Mouse (Mus musculus) erythroblast, embryonic 14.5 days (primary cell): Measurements from ENCODE around the gene Gm20481. TPM values are rescaled to one million over a fixed set of nuclear protein-coding genes. Genes with fewer than 3 reads are reported as not detected.
"Not testable (repeated sequence)": the region's sequence is repeated elsewhere in the genome, so short reads cannot be mapped to it uniquely, and the experiment has no call there.

Experiments used
- H3K27me3 ChIP-seq: 2 replicates; pipeline ENCODE4 v1.6.1; 2012; ENCODE audit warnings: inconsistent platforms; ENCODE audit not compliant: control insufficient read depth
- H3K36me3 ChIP-seq: 2 replicates; pipeline ENCODE4 v1.6.1; 2012; ENCODE audit warnings: mild to moderate bottlenecking, inconsistent platforms; ENCODE audit not compliant: control insufficient read depth
- H3K4me1 ChIP-seq: 2 replicates; pipeline ENCODE4 v1.6.1; 2012; ENCODE audit warnings: inconsistent platforms; ENCODE audit not compliant: control insufficient read depth
- H3K4me3 ChIP-seq: replicated peaks from 2 replicates; pipeline ENCODE3; 2012; ENCODE audit warnings: moderate library complexity, mild to moderate bottlenecking, inconsistent platforms
- H3K9me3 ChIP-seq: 2 replicates; pipeline ENCODE4 v1.6.1; 2012; ENCODE audit warnings: low read length, inconsistent platforms, mixed read lengths; ENCODE audit not compliant: control insufficient read depth
- GATA1 ChIP-seq: IDR thresholded peaks from 2 replicates; pipeline ENCODE4 v1.6.1; 2012; ENCODE audit warnings: low read length, inconsistent platforms, mixed read lengths
- TAL1 ChIP-seq: IDR thresholded peaks from 3 replicates; pipeline ENCODE4 v1.6.1; 2012; ENCODE audit warnings: low read length, inconsistent platforms, mixed read lengths
- polyA plus RNA-seq: library from polyadenylated mRNA; stranded (reverse); fragments of >175 nt; gene quantifications from 2 replicates; pipeline ENCODE4 v1.2.3, GENCODE M21; 2012

Gm20481 gene
- polyA plus RNA-seq, 1 experiment = not detected

DNA sequence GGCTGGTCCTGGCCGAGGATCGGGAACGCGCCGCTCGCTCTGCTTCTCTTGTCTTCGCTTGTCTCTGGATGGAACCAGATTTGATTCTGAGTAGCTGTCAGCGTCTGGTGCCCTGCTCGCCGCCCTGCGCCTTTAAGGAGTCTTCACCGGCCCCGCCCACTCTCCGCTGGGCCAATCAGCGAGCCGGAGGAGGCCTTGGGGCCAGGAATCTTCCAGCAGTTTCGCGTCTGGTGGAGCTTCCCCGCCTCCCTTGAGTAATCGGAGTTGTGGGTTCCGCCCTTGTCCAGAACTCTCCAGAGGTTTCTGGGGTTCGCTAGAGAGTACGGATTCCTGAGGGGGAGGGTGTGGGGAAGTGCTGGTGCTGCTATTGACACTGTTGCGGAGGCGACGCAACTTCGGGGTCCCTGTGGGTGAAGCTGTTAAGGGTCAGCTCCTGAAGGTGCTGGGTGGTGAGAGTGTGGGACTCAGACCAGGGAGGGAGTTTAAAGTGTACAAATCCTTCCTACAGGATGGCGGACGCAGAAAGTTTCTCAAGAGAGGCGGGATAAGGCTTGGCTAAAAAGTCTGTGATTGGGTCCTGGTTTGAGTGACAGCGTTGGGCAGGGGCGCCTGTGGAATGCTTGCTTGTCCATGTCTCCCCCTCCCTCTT lies 10.5 kb upstream of the Gm20481 start, which contains the start of gene Hspa1b:
Gene Hspa1b (minus strand): TSS at position 109 of the 649 bp plus-strand sequence.
- H3K4me1 ChIP-seq = peaks cover 12% of the 10 kb centered on the region
- peak within 1 kb of the TSS; percentile 56 for H3K4me3 ChIP-seq
- not testable (repeated sequence) for H3K36me3 ChIP-seq, H3K9me3 ChIP-seq
- H3K27me3 ChIP-seq = peaks cover 77% of the 10 kb centered on the region

DNA sequence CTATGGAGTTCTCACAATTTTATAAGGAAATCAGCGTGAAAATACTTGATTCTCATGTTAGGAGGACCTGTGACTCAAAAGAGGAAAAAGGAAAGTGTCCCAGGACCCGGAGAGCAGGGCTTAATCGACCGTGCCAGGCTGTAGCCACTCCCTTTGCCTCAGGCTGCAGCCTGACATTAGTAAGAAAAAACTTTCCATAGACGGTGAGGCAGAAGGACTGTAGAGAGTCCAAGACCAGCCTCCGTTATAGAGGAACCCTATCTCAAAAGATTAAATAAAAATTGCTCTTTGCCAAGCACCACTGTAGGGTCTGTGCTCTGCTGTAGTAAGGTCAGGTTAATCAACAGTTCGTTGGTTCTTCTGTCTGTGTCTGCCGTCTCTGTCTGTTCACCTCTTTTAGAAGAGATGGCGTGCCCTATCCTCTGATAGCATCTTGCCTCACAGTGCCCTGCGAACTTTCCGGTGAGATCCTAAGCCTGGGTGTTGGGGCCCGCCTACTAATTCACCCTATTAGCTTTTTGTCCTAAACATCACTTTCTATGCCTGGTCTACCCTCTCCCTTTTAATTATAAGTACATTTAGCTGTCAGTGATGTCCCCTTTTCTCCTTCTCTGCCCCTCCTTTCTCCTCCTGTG lies 9.7 kb upstream of the Gm20481 start:
- peaks cover 84% of the 10 kb centered on the region for H3K27me3 ChIP-seq

DNA sequence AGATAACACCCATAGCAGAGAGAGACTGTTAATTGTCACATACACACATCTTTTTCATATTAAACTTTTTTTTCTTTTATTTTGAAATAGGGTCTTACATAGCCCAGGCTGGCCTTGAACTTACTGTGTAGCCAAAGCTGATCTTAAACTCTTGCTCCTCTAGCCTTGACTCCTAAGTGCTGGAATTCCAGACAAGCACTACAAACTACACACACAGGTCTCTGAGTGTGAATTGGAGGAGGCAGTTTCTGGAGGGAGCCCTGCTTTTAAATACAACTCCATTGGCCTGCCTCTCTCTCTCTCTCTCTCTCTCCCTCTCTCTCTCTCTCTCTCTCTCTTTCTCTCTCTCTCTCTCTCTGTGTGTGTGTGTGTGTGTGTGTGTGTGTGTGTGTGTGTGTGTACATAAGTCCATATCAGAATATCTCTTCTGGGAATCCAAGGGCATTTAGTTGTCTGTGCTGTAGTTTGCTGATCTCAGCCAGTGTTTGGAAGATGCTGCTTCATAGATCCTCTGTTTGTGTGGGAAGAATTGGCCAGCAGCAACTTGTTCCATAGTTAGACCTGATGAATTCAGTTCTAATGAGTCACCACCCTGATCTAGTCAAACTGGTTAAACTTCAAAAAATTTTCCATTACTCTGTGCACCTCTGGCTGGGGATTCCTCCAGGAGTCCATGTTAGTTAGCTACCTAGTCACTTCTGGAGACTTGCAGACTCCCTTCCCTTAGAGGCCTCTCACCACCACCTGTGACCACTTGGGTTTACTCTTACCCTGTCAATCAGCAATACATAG lies 8.8 kb upstream of the Gm20481 start:
- TF ChIP-seq TAL1 (no peak), GATA1 (no peak)
- H3K4me3 ChIP-seq = no peak overlapping the region
- peaks cover 2% of the 10 kb centered on the region; the same call in 1 of the 2 replicates for H3K9me3 ChIP-seq
- H3K36me3 ChIP-seq = no peaks in the 10 kb centered on the region
- peaks cover 87% of the 10 kb centered on the region for H3K27me3 ChIP-seq
- H3K4me1 ChIP-seq = peaks cover 12% of the 10 kb centered on the region

More for the DNA sequence above, 9.7 kb upstream of the Gm20481 start:
- Histone ChIP-seq H3K4me3 (peak overlapping the region; percentile 56), H3K36me3 (no peaks in the 10 kb centered on the region), H3K9me3 (peaks cover 2% of the 10 kb centered on the region; the same call in 1 of the 2 replicates), H3K4me1 (peaks cover 12% of the 10 kb centered on the region)
- no peak for TF ChIP-seq GATA1
- TF ChIP-seq TAL1 = no peak

DNA sequence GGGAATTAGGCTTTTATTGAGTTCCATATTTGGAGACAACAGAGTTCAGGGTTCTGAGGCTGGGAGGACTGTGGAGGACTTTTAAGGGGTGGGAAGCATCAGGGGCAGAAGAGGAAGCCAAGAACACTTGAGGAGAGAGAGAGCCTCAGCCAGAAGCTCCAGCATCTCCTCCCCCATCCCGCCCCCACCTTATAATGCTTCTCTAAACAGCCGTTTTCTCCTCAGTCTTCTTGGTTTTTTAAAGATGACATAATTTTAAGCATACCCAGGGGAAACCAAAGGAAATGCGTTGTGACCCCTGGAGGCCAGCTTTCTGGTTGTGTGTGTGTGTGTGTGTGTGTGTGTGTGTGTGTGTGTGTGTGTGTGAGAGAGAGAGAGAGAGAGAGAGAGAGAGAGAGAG lies 7.6 kb upstream of the Gm20481 start:
- Histone ChIP-seq H3K9me3 (peaks cover 2% of the 10 kb centered on the region; the same call in 1 of the 2 replicates), H3K4me1 (peaks cover 12% of the 10 kb centered on the region), H3K4me3 (no peak overlapping the region), H3K36me3 (no peaks in the 10 kb centered on the region), H3K27me3 (peaks cover 82% of the 10 kb centered on the region)
- no peak for TF ChIP-seq GATA1
- no peak for TF ChIP-seq TAL1

DNA sequence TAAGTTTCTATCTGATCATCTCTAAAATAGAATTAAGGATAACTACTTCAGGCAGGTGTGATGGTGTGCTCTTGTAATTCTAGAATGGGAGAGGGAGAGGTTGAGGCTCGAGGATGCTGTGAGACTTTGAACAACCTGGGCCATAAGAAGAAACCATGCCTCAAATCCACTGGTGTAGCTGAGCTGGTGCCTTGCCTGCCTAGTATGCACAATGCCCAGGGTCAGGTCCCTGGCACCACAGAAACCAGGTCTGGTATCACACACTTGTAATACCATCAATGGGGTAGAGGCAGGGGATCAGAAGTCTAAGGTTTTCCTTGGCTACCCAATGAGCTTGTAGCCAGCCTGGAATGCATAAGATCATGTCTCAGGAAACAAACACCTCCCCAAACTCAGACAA lies 6.9 kb upstream of the Gm20481 start:
- H3K27me3 ChIP-seq = peaks cover 84% of the 10 kb centered on the region

DNA sequence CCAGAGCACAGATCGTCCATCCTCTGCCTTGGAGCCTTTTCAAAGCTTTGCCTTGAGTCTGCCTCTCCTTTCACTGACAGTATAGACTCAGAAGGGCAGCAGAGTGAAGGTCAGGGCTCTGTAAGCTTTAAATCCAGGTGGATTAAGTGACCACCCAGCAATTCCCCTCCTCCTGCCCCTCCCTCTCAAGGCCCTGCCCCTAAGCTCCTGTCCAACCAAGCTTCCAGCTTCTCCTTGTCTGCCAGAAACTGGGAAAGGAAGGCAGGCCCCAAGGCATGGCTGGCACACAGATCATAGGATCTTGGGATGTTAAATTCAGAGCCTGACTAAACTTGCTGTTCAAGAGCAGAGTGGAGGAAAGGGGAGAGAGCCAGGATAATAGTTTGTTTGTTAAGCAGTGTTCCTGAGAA lies 5.1 kb upstream of the Gm20481 start:
- Histone ChIP-seq H3K4me3 (no peak overlapping the region), H3K9me3 (no peaks in the 10 kb centered on the region), H3K36me3 (no peaks in the 10 kb centered on the region), H3K27me3 (peaks cover 90% of the 10 kb centered on the region), H3K4me1 (peaks cover 8% of the 10 kb centered on the region)
- TF ChIP-seq TAL1 (no peak), GATA1 (no peak)

More for the DNA sequence above, 6.9 kb upstream of the Gm20481 start:
- Histone ChIP-seq H3K9me3 (no peaks in the 10 kb centered on the region; the same call in 1 of the 2 replicates), H3K4me1 (peaks cover 12% of the 10 kb centered on the region), H3K36me3 (no peaks in the 10 kb centered on the region), H3K4me3 (no peak overlapping the region)
- TF ChIP-seq TAL1 (no peak), GATA1 (no peak)

DNA sequence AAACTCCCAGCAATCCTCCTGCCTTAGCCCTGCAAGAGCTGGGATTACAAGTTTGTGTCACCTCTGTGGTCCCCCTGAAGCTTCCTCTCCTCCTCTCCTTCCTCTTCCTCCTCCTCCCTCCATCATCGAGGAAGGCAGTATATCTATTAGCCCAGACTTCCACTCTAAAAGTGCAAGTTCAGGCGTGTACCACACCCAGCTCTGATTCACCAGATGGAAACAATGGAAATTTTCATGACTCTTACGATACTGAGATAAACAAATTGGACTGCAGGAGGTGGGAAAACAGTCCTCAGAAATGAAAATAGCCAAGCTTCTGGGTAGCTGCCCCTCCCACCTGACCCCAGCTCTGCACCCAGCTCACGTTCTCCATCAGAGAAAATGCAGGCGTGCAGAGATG lies 4.1 kb upstream of the Gm20481 start:
- Histone ChIP-seq H3K4me3 (no peak overlapping the region), H3K4me1 (no peaks in the 10 kb centered on the region), H3K36me3 (no peaks in the 10 kb centered on the region), H3K9me3 (no peaks in the 10 kb centered on the region), H3K27me3 (peaks cover 88% of the 10 kb centered on the region)
- TF ChIP-seq GATA1 (no peak), TAL1 (no peak)

DNA sequence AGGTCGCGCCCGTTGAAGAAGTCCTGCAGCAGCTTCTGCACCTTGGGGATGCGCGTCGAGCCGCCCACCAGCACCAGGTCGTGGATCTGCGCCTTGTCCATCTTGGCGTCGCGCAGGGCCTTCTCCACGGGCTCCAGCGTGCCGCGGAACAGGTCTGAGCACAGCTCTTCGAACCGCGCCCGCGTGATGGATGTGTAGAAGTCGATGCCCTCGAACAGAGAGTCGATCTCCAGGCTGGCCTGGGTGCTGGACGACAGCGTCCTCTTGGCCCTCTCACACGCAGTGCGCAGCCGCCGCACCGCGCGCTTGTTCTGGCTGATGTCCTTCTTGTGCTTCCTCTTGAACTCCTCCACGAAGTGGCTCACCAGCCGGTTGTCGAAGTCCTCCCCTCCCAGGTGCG lies 1.1 kb downstream of the Gm20481 start:
- not testable (repeated sequence) for H3K9me3 ChIP-seq, H3K4me1 ChIP-seq, H3K4me3 ChIP-seq, H3K36me3 ChIP-seq
- peaks cover 66% of the 10 kb centered on the region for H3K27me3 ChIP-seq

DNA sequence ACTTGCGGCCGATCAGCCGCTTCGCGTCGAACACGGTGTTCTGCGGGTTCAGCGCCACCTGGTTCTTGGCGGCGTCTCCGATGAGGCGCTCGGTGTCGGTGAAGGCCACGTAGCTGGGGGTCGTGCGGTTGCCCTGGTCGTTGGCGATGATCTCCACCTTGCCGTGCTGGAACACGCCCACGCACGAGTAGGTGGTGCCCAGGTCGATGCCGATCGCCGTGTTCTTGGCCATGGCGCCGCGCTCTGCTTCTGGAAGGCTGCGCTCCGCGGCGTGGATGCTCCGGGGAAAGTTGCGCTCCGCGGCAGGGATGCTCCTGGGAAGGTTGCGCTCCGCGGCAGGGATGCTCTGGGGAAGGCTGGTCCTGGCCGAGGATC lies 2.0 kb downstream of the Gm20481 start:
- H3K36me3 ChIP-seq, H3K9me3 ChIP-seq, H3K4me1 ChIP-seq, H3K4me3 ChIP-seq: not testable (repeated sequence)
- H3K27me3 ChIP-seq = peaks cover 60% of the 10 kb centered on the region

DNA sequence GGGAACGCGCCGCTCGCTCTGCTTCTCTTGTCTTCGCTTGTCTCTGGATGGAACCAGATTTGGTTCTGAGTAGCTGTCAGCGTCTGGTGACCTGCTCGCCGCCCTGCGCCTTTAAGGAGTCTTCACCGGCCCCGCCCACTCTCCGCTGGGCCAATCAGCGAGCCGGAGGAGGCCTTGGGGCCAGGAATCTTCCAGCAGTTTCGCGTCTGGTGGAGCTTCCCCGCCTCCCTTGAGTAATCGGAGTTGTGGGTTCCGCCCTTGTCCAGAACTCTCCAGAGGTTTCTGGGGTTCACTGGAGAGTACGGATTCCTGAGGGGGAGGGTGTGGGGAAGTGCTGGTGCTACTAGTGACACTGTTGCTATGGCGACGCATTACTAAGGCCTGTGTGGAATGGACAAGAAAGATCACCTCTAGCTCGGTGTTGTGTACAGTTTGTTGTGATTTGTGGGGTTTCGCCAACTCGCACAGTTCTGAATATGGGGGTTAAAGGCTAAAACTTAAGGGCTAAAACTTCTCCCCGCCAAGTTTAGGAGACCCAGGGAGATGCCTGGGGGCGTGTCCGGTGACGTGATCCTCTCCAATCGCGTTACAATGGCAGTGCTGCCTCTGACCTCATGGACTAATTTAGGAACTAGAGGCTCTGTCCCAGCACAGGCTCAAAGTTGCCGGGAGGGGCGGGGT lies 2.5 kb downstream of the Gm20481 start, which contains the start of the genes Hspa1a and Hspa1l:
Gene Hspa1a (minus strand): TSS at position 88 of the 681 bp plus-strand sequence.
Gene Hspa1l (plus strand): TSS at position 635 of the 681 bp plus-strand sequence.
- H3K27me3 ChIP-seq = peaks cover 59% of the 10 kb centered on the region

More for the DNA sequence above, 2.5 kb downstream of the Gm20481 start, which contains the start of the genes Hspa1a and Hspa1l:
- not testable (repeated sequence) for H3K9me3 ChIP-seq, H3K36me3 ChIP-seq, H3K4me1 ChIP-seq
- H3K4me3 ChIP-seq = peak within 1 kb of the TSS; percentile 54
